Comparison of ENCODE assay signal across 12 mouse cellular contexts in genomic region chr9:107724796-107725195, GRCm38 (mm10). TPM values are rescaled to one million over a fixed set of nuclear protein-coding genes. Genes with fewer than 3 reads are reported as not detected.
A peak's percentile ranks its signal among the peaks of the same experiment; 100 is the strongest.
DNase-seq lines count a peak whose midpoint lies in the region; ATAC-seq and TF ChIP-seq lines count a peak whose summit lies in the region.
"Had no signal": no experiment of that assay in that cellular context is flagged by ENCODE, and none has a peak within 500 bp of the region (broad histone marks: within the 10 kb centered on the region; RNA-seq: fewer than 3 reads in every experiment).

No protein-coding gene starts in this region.

- TF ChIP-seq CTCF in hindbrain, postnatal 0 days (IDR thresholded peaks at IDR 0.05; ENCODE audit: low read depth), result no peak

- H3K4me1 ChIP-seq in hindbrain, embryonic 13.5 days (replicated peaks), result peaks cover 64% of the 10 kb centered on the region
- H3K4me1 ChIP-seq in hindbrain, postnatal 0 days (ENCODE audit: insufficient read depth, low read length), result peaks cover 25% of the 10 kb centered on the region; the same call in 1 of the 2 replicates
- peaks cover 31% of the 10 kb centered on the region for H3K4me1 ChIP-seq in brown adipose tissue, adult 24 weeks (ENCODE audit: control insufficient read depth, insufficient read depth, insufficient read length, low read length)
- peaks cover 79% of the 10 kb centered on the region for H3K4me1 ChIP-seq in limb, embryonic 15.5 days
- peaks cover 33% of the 10 kb centered on the region for H3K4me1 ChIP-seq in forebrain, embryonic 14.5 days (ENCODE audit: control insufficient read depth, insufficient read depth, low read length)

- peak overlapping the region; percentile 87; the same call in 1 of the 2 replicates for H3K27ac ChIP-seq in hindbrain, embryonic 13.5 days
- H3K27ac ChIP-seq in hindbrain, postnatal 0 days, result no peak overlapping the region
- peak overlapping the region; percentile 93 for H3K27ac ChIP-seq in brown adipose tissue, adult 24 weeks (replicated peaks; ENCODE audit: low read depth, low read length)
- peak overlapping the region; percentile 75 for H3K27ac ChIP-seq in limb, embryonic 15.5 days
- no peak overlapping the region for H3K27ac ChIP-seq in forebrain, embryonic 14.5 days (ENCODE audit: low read depth, low read length)

- no peaks in the 10 kb centered on the region for H3K9me3 ChIP-seq in hindbrain, embryonic 13.5 days
- H3K9me3 ChIP-seq in hindbrain, postnatal 0 days (ENCODE audit: low read length), result no peaks in the 10 kb centered on the region
- no peaks in the 10 kb centered on the region for H3K9me3 ChIP-seq in limb, embryonic 15.5 days
- H3K9me3 ChIP-seq in forebrain, embryonic 14.5 days (replicated peaks; ENCODE audit: control insufficient read depth, low read length), result no peaks in the 10 kb centered on the region
- H3K9me3 ChIP-seq: G1E had no signal

- no peaks in the 10 kb centered on the region for H3K36me3 ChIP-seq in hindbrain, embryonic 13.5 days
- H3K36me3 ChIP-seq in hindbrain, postnatal 0 days (ENCODE audit: insufficient read depth, low read length), result no peaks in the 10 kb centered on the region
- H3K36me3 ChIP-seq in limb, embryonic 15.5 days, result no peaks in the 10 kb centered on the region
- H3K36me3 ChIP-seq in forebrain, embryonic 14.5 days (ENCODE audit: control insufficient read depth, insufficient read depth, low read length), result no peaks in the 10 kb centered on the region
- H3K36me3 ChIP-seq: G1E had no signal

- H3K9ac ChIP-seq in hindbrain, embryonic 13.5 days, result no peak overlapping the region
- H3K9ac ChIP-seq in hindbrain, postnatal 0 days (replicated peaks; ENCODE audit: low read length), result no peak overlapping the region
- H3K9ac ChIP-seq in limb, embryonic 15.5 days, result no peak overlapping the region
- H3K9ac ChIP-seq in forebrain, embryonic 14.5 days (ENCODE audit: low read length), result no peak overlapping the region

- no peak for ATAC-seq in hindbrain, embryonic 13.5 days (ENCODE audit: low FRiP score)
- no peak for ATAC-seq in hindbrain, postnatal 0 days
- no peak for ATAC-seq in limb, embryonic 15.5 days (ENCODE audit: insufficient number of reproducible peaks, low FRiP score, low TSS enrichment, low read depth)
- ATAC-seq in forebrain, embryonic 14.5 days, result no peak

- H3K4me3 ChIP-seq in hindbrain, embryonic 13.5 days, result no peak overlapping the region
- no peak overlapping the region for H3K4me3 ChIP-seq in hindbrain, postnatal 0 days (ENCODE audit: low read length)
- H3K4me3 ChIP-seq in brown adipose tissue, adult 24 weeks (ENCODE audit: insufficient read depth, low read depth, low read length), result no peak overlapping the region
- H3K4me3 ChIP-seq in limb, embryonic 15.5 days, result no peak overlapping the region
- no peak overlapping the region for H3K4me3 ChIP-seq in forebrain, embryonic 14.5 days (ENCODE audit: low read depth, low read length)
- H3K4me3 ChIP-seq: myocyte had no signal

- H3K27me3 ChIP-seq in hindbrain, embryonic 13.5 days, result peaks cover 5% of the 10 kb centered on the region; the same call in 1 of the 2 replicates
- H3K27me3 ChIP-seq in hindbrain, postnatal 0 days (ENCODE audit: insufficient read depth, low read length), result no peaks in the 10 kb centered on the region
- H3K27me3 ChIP-seq in limb, embryonic 15.5 days, result no peaks in the 10 kb centered on the region
- H3K27me3 ChIP-seq in forebrain, embryonic 14.5 days (replicated peaks; ENCODE audit: control insufficient read depth, insufficient read depth, low read length), result no peaks in the 10 kb centered on the region

- intact Hi-C loops in left cerebral cortex, postnatal 4 days (cut with DNase I), result no loop called here

- WGBS in hindbrain, embryonic 13.5 days, result 95% methylated on average over 1 of the region's 1 CpGs
- WGBS in hindbrain, postnatal 0 days, result 100% methylated on average over 1 of the region's 1 CpGs
- WGBS in limb, embryonic 15.5 days, result 82% methylated on average over 1 of the region's 1 CpGs
- WGBS in forebrain, embryonic 14.5 days, result 100% methylated on average over 1 of the region's 1 CpGs

- no peak for DNase-seq in hindbrain, postnatal 0 days (ENCODE audit: low spot score)
- DNase-seq in 416B (ENCODE audit: low read depth), result peak; percentile 96
- no peak for DNase-seq in layer of hippocampus, adult 9-10 months (ENCODE audit: low spot score)
- no peak for DNase-seq in left cerebral cortex, postnatal 4 days
- no peak for DNase-seq in forebrain, embryonic 14.5 days (ENCODE audit: low spot score)
- DNase-seq: layer of hippocampus, adult 9-11 months had no signal

- no peak overlapping the region for H3K4me2 ChIP-seq in hindbrain, embryonic 13.5 days
- H3K4me2 ChIP-seq in hindbrain, postnatal 0 days (ENCODE audit: low read depth, low read length), result no peak overlapping the region
- no peak overlapping the region for H3K4me2 ChIP-seq in limb, embryonic 15.5 days
- H3K4me2 ChIP-seq in forebrain, embryonic 14.5 days (ENCODE audit: low read length), result no peak overlapping the region

RNA-seq across cellular contexts. Expression of gene Sema3f, which starts 14.5 kb away (rescaled TPM):
- 16.4 and 17.0 TPM in 2 replicates for polyA plus RNA-seq in hindbrain, embryonic 13.5 days (2015; fragmentation: Nextera tagmentation; extraction: Ambion mirVana)
- 65.4 and 81.3 TPM in 2 replicates for total RNA-seq in hindbrain, postnatal 0 days (2014; rRNA removed)
- polyA plus RNA-seq in hindbrain, postnatal 0 days (2015; fragmentation: Nextera tagmentation; extraction: Ambion mirVana), result 7.5 and 8.7 TPM in 2 replicates
- polyA plus RNA-seq in brown adipose tissue, adult 24 weeks (2012; ENCODE audit: insufficient read depth, insufficient read length, missing spikeins), result 3.1 and 3.2 TPM in 2 replicates
- 26.6 and 38.2 TPM in 2 replicates for polyA plus RNA-seq in limb, embryonic 15.5 days (2015; fragmentation: Nextera tagmentation; extraction: Ambion mirVana)
- total RNA-seq in left cerebral cortex, postnatal 4 days (2021), result 10 to 100 TPM; 44.6 to 52.6 TPM
- polyA plus RNA-seq in forebrain, embryonic 14.5 days (2014; fragmentation: Nextera tagmentation; extraction: Ambion mirVana), result 7.4 and 12.2 TPM in 2 replicates

RNA-seq across cellular contexts. Expression of gene Gnat1, which starts 45.3 kb away (rescaled TPM):
- 1.8 TPM in 2 replicates for polyA plus RNA-seq in hindbrain, embryonic 13.5 days (2015; fragmentation: Nextera tagmentation; extraction: Ambion mirVana)
- total RNA-seq in hindbrain, postnatal 0 days (2014; rRNA removed), result 0.52 TPM in 1 of 2 replicates, not detected in the other
- 2.4 and 2.7 TPM in 2 replicates for polyA plus RNA-seq in hindbrain, postnatal 0 days (2015; fragmentation: Nextera tagmentation; extraction: Ambion mirVana)
- polyA plus RNA-seq in brown adipose tissue, adult 24 weeks (2012; ENCODE audit: insufficient read depth, insufficient read length, missing spikeins), result not detected in 2 replicates
- polyA plus RNA-seq in limb, embryonic 15.5 days (2015; fragmentation: Nextera tagmentation; extraction: Ambion mirVana), result 2.8 TPM in 2 replicates
- 1 to 10 TPM in 1 of 2 experiments, under 1 TPM in 1; 0.30 to 1.1 TPM for total RNA-seq in left cerebral cortex, postnatal 4 days (2021)
- polyA plus RNA-seq in forebrain, embryonic 14.5 days (2014; fragmentation: Nextera tagmentation; extraction: Ambion mirVana), result 0.28 and 0.66 TPM in 2 replicates
- total RNA-seq: gastrocnemius, adult 18-20 months had no signal
- polyA plus RNA-seq: G1E, myocyte had no signal

RNA-seq across cellular contexts. Expression of gene Rbm5, which starts 46.0 kb away (rescaled TPM):
- polyA plus RNA-seq in hindbrain, embryonic 13.5 days (2015; fragmentation: Nextera tagmentation; extraction: Ambion mirVana), result 277 and 286 TPM in 2 replicates
- total RNA-seq in hindbrain, postnatal 0 days (2014; rRNA removed), result 85.5 and 149 TPM in 2 replicates
- polyA plus RNA-seq in hindbrain, postnatal 0 days (2015; fragmentation: Nextera tagmentation; extraction: Ambion mirVana), result 142 and 148 TPM in 2 replicates
- polyA plus RNA-seq in brown adipose tissue, adult 24 weeks (2012; ENCODE audit: insufficient read depth, insufficient read length, missing spikeins), result 37.4 and 47.2 TPM in 2 replicates
- 193 and 212 TPM in 2 replicates for polyA plus RNA-seq in limb, embryonic 15.5 days (2015; fragmentation: Nextera tagmentation; extraction: Ambion mirVana)
- 100 to 1,000 TPM; 194 to 195 TPM for total RNA-seq in left cerebral cortex, postnatal 4 days (2021)
- polyA plus RNA-seq in forebrain, embryonic 14.5 days (2014; fragmentation: Nextera tagmentation; extraction: Ambion mirVana), result 188 and 210 TPM in 2 replicates

RNA-seq across cellular contexts. Expression of gene Slc38a3, which starts 55.5 kb away (rescaled TPM):
- polyA plus RNA-seq in hindbrain, embryonic 13.5 days (2015; fragmentation: Nextera tagmentation; extraction: Ambion mirVana), result 25.3 and 26.2 TPM in 2 replicates
- 102 and 134 TPM in 2 replicates for total RNA-seq in hindbrain, postnatal 0 days (2014; rRNA removed)
- polyA plus RNA-seq in hindbrain, postnatal 0 days (2015; fragmentation: Nextera tagmentation; extraction: Ambion mirVana), result 52.1 and 54.5 TPM in 2 replicates
- polyA plus RNA-seq in brown adipose tissue, adult 24 weeks (2012; ENCODE audit: insufficient read depth, insufficient read length, missing spikeins), result 0.83 and 3.3 TPM in 2 replicates
- polyA plus RNA-seq in limb, embryonic 15.5 days (2015; fragmentation: Nextera tagmentation; extraction: Ambion mirVana), result 5.0 and 5.1 TPM in 2 replicates
- total RNA-seq in left cerebral cortex, postnatal 4 days (2021), result 10 to 100 TPM; 65.0 to 68.4 TPM
- 32.8 and 32.9 TPM in 2 replicates for polyA plus RNA-seq in forebrain, embryonic 14.5 days (2014; fragmentation: Nextera tagmentation; extraction: Ambion mirVana)
- polyA plus RNA-seq: G1E had no signal

Comparison
In these comparisons a context has a peak if more than half of its experiments do, and no peak if none do; other contexts are left out.
1. H3K27ac ChIP-seq: peak in hindbrain, embryonic 13.5 days (single experiment), brown adipose tissue, adult 24 weeks (single experiment) and limb, embryonic 15.5 days (single experiment); none in hindbrain, postnatal 0 days (single experiment) and forebrain, embryonic 14.5 days (single experiment).